Mouse (Mus musculus) MEL (cell line): ENCODE data around the gene Gp6.

Experiments
- CTCF ChIP-seq, 3 experiments: IDR thresholded peaks in 2 of 3; conservative IDR thresholded peaks in 1 of 3; 2 replicates each; pipeline ENCODE4 v1.5.1; 2011 to 2012; ENCODE audit warnings: low read length in 3 of 3, low read depth in 2 of 3, mild to moderate bottlenecking in 2 of 3, improper control_type of control experiment in 1 of 3, inconsistent platforms in 1 of 3, mixed read lengths in 1 of 3, moderate library complexity in 1 of 3; ENCODE audit not compliant: control insufficient read depth in 1 of 3, insufficient read depth in 1 of 3, poor library complexity in 1 of 3, severe bottlenecking in 1 of 3
- ETS1 ChIP-seq: IDR thresholded peaks from 2 replicates; pipeline ENCODE4 v1.6.1; 2012; ENCODE audit warnings: low read depth, mild to moderate bottlenecking, inconsistent platforms, low read length, improper control_type of control experiment, moderate library complexity
- GATA1 ChIP-seq: IDR thresholded peaks from 2 replicates; pipeline ENCODE4 v1.6.1; 2011; ENCODE audit warnings: low read depth, low read length, improper control_type of control experiment
- HCFC1 ChIP-seq: IDR thresholded peaks from 2 replicates; pipeline ENCODE4 v1.6.1; 2012; ENCODE audit warnings: low read depth, mild to moderate bottlenecking, inconsistent platforms, low read length, improper control_type of control experiment, moderate library complexity
- MYC ChIP-seq: IDR thresholded peaks from 2 replicates; pipeline ENCODE4 v1.6.1; 2011; ENCODE audit warnings: low read depth, mild to moderate bottlenecking, low read length, improper control_type of control experiment, moderate library complexity
- POLR2A ChIP-seq, 2 experiments: IDR thresholded peaks; 2 replicates each; pipeline ENCODE4 v1.6.1; 2011 to 2012; ENCODE audit warnings: low read length in 2 of 2, mild to moderate bottlenecking in 2 of 2, control low read depth in 1 of 2, improper control_type of control experiment in 1 of 2, low read depth in 1 of 2, moderate library complexity in 1 of 2; ENCODE audit not compliant: control insufficient read depth in 1 of 2, insufficient read depth in 1 of 2, poor library complexity in 1 of 2
- SIN3A ChIP-seq: IDR thresholded peaks from 2 replicates; pipeline ENCODE4 v1.6.1; 2012; ENCODE audit warnings: low read length, improper control_type of control experiment, inconsistent platforms
- TAL1 ChIP-seq: IDR thresholded peaks from 2 replicates; pipeline ENCODE4 v1.6.1; 2012; ENCODE audit warnings: mild to moderate bottlenecking, inconsistent platforms, low read length, moderate library complexity, mixed read lengths
- UBTF ChIP-seq: IDR thresholded peaks from 2 replicates; pipeline ENCODE4 v1.6.1; 2012; ENCODE audit warnings: low read depth, mild to moderate bottlenecking, inconsistent platforms, low read length, improper control_type of control experiment, moderate library complexity, borderline replicate concordance; ENCODE audit not compliant: insufficient read depth
- USF1 ChIP-seq: IDR thresholded peaks from 2 replicates; pipeline ENCODE4 v1.6.1; 2014; ENCODE audit warnings: low read depth, mild to moderate bottlenecking, inconsistent platforms, low read length, improper control_type of control experiment, moderate library complexity
- ZNF384 ChIP-seq: IDR thresholded peaks from 2 replicates; pipeline ENCODE4 v1.6.1; 2012; ENCODE audit warnings: low read depth, mild to moderate bottlenecking, inconsistent platforms, low read length, improper control_type of control experiment

- TF ChIP-seq UBTF (no peak), ETS1 (no peak), CTCF (IDR thresholded peaks at IDR 0.05 in 2 of 3, conservative IDR thresholded peaks at IDR 0.05 in 1 of 3; ENCODE audit: control insufficient read depth in 1 of 3, insufficient read depth in 1 of 3, low read depth in 2 of 3, low read length in 3 of 3, poor library complexity in 1 of 3, severe bottlenecking in 1 of 3) (no peak), TAL1 (no peak), HCFC1 (no peak), GATA1 (no peak), MYC (no peak), ZNF384 (no peak), SIN3A (no peak), USF1 (no peak), POLR2A (IDR thresholded peaks at IDR 0.05; ENCODE audit: control insufficient read depth in 1 of 2, insufficient read depth in 1 of 2, low read depth in 1 of 2, low read length in 2 of 2, poor library complexity in 1 of 2) (no peak)
Observed at GRCm38 (mm10) chr7:4430246-4430844, 32.8 kb upstream of the Gp6 start.
